Mouse (Mus musculus) embryonic facial prominence, embryonic 13.5 days (tissue): Measurements from ENCODE around the gene 4930544D05Rik. TPM values are rescaled to one million over a fixed set of nuclear protein-coding genes. Genes with fewer than 3 reads are reported as not detected.

Source experiments
- ATAC-seq: fragments of 200-750 bp; cut with Nextera tagmentation; 2 replicates; pipeline ENCODE4 v1.8.0; 2017; ENCODE audit warnings: low read depth; ENCODE audit not compliant: insufficient number of reproducible peaks, insufficient read depth, low FRiP score, low TSS enrichment
- H3K27ac ChIP-seq: fragments of 300-500 bp; sonication (generic); 2 replicates; pipeline ENCODE4 v1.5.1; 2015; ENCODE audit warnings: moderate library complexity, mild to moderate bottlenecking, inconsistent platforms
- H3K27me3 ChIP-seq: fragments of 300-500 bp; sonication (generic); 2 replicates; pipeline ENCODE4 v1.6.1; 2015; ENCODE audit warnings: mild to moderate bottlenecking, inconsistent platforms
- H3K36me3 ChIP-seq: fragments of 300-500 bp; sonication (generic); 2 replicates; pipeline ENCODE4 v1.6.1; 2015; ENCODE audit warnings: mild to moderate bottlenecking, inconsistent platforms
- H3K4me1 ChIP-seq: fragments of 300-500 bp; sonication (generic); 2 replicates; pipeline ENCODE4 v1.6.1; 2015; ENCODE audit warnings: inconsistent platforms
- H3K4me2 ChIP-seq: fragments of 300-500 bp; sonication (generic); 2 replicates; pipeline ENCODE4 v1.6.1; 2015; ENCODE audit warnings: moderate library complexity, mild to moderate bottlenecking, inconsistent platforms
- H3K4me3 ChIP-seq: fragments of 300-500 bp; sonication (generic); 2 replicates; pipeline ENCODE4 v1.5.1; 2015; ENCODE audit warnings: mild to moderate bottlenecking, inconsistent platforms
- H3K9ac ChIP-seq: fragments of 300-500 bp; sonication (generic); 2 replicates; pipeline ENCODE4 v1.6.1; 2015; ENCODE audit warnings: mild to moderate bottlenecking, inconsistent platforms
- H3K9me3 ChIP-seq: fragments of 300-500 bp; sonication (generic); 2 replicates; pipeline ENCODE4 v1.6.1; 2016; ENCODE audit warnings: inconsistent platforms
- WGBS: fragments of 180-500 bp; shearing (Covaris S2); methylation state at CpG from one replicate; pipeline ENCODE4 v1.1.7; 2015; ENCODE audit warnings: mixed read lengths; 5-methylcytosine and 5-hydroxymethylcytosine counted together
- polyA plus RNA-seq: library from polyadenylated mRNA; unstranded; fragments of >200 nt; fragmentation: Nextera tagmentation; extraction: Ambion mirVana; gene quantifications from 2 replicates; pipeline ENCODE4 v1.2.1, GENCODE M21; 2015

4930544D05Rik gene
- polyA plus RNA-seq, 1 experiment from 2014 or later: not detected

DNA sequence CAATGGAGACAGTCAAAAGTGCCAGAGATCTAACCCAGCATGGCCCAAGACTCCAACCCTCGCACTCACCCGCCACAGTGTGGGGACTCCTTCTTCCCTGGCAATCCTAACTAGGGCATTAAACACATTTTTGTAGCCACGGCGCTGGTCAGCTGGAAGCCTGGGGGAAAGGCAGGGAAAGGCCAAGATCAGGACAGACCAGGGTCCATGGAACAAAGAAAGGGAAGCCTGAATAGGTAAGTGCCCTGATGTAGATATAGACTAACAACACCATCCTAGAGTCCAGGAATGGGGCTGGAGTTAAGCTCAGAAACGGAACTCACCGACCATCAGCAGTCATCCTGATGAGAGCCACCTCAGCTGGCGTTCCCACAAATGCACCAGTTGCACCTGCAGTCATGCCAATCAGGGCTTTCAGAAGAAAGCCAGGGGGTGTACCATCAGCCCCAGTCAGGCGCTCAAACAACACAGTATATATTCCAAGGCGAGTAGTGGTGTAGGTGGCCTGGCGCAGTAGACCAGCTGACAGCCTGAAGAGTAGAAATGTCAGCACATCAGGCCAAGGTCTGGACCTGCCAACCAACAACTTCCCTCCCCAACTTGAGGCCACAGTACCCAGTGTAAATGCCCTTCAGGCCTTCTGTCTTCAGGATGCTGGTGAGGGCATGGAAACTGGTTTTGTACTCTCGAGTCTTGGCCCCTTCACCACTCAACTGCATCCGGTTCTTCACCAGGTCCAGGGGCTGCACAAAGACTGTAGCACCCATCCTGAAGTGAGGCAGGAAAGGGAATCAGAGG, 30.0 kb downstream of the 4930544D05Rik start:
- Histone ChIP-seq H3K4me2 (peak overlapping the region; percentile 92), H3K4me3 (peak overlapping the region; percentile 88), H3K4me1 (peaks cover 42% of the 10 kb centered on the region), H3K27ac (0 out of 2 replicates have a peak overlapping the region, but pooled peaks have one; percentile 93), H3K27me3 (no peaks in the 10 kb centered on the region), H3K9me3 (no peaks in the 10 kb centered on the region), H3K9ac (peak overlapping the region; percentile 94), H3K36me3 (peaks cover 53% of the 10 kb centered on the region)
- WGBS: 91% methylated on average over 12 of the region's 12 CpGs
- ATAC-seq: no peak

DNA sequence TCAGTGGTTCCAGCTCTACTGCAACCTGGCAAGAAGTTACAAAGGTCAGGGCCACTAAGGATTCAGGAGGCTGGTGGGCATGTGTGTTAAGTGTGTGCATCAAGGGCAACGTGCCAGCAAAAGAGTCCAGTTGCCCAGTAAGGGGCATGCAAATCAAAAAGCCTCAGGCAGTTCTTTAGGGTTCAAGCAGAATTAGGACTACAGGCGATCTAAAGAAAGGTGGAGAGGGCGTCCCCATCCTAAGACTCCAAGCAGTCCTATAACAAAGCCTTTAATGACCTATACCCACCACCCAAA, 30.6 kb downstream of the 4930544D05Rik start:
- H3K4me3 ChIP-seq: peak overlapping the region; percentile 88
- H3K27ac ChIP-seq: peak overlapping the region; percentile 93
- peak overlapping the region; percentile 92 for H3K4me2 ChIP-seq
- no peaks in the 10 kb centered on the region for H3K27me3 ChIP-seq
- no peaks in the 10 kb centered on the region for H3K9me3 ChIP-seq
- peaks cover 48% of the 10 kb centered on the region for H3K4me1 ChIP-seq
- H3K36me3 ChIP-seq: peaks cover 59% of the 10 kb centered on the region
- ATAC-seq: no peak; the same call in 1 of the 2 replicates
- 11% methylated on average over 3 of the region's 3 CpGs for WGBS
- peak overlapping the region; percentile 94 for H3K9ac ChIP-seq

- no peaks in the 10 kb centered on the region for H3K9me3 ChIP-seq
- H3K27ac ChIP-seq: peak within 1 kb of the TSS; percentile 95
- peak; percentile 78 for ATAC-seq
- no peaks in the 10 kb centered on the region for H3K27me3 ChIP-seq
- H3K4me1 ChIP-seq: peaks cover 54% of the 10 kb centered on the region
- under 1% methylated on average over 63 of the region's 63 CpGs for WGBS
- peak within 1 kb of the TSS; percentile 94 for H3K9ac ChIP-seq
- H3K4me2 ChIP-seq: peak within 1 kb of the TSS; percentile 97
- peak within 1 kb of the TSS; percentile 88 for H3K4me3 ChIP-seq
- H3K36me3 ChIP-seq: peaks cover 66% of the 10 kb centered on the region
These were observed 31.3 kb downstream of the 4930544D05Rik start, which contains the start of the genes Rnf167 and Slc25a11 for GRCm38 (mm10) chr11:70646691-70647650. Gene Rnf167, plus strand, starts transcription at chr11:70647235. Gene Slc25a11, minus strand, starts transcription at chr11:70647479.

GRCm38 (mm10) chr11:70647716-70648420, 32.2 kb downstream of the 4930544D05Rik start:
- Histone ChIP-seq H3K4me2 (peak overlapping the region; percentile 97), H3K27me3 (no peaks in the 10 kb centered on the region), H3K27ac (peak overlapping the region; percentile 95), H3K9me3 (no peaks in the 10 kb centered on the region), H3K9ac (peak overlapping the region; percentile 93), H3K4me3 (peak overlapping the region; percentile 88), H3K4me1 (peaks cover 63% of the 10 kb centered on the region), H3K36me3 (peaks cover 72% of the 10 kb centered on the region)
- WGBS: 4% methylated on average over 28 of the region's 28 CpGs
- ATAC-seq: no peak

DNA sequence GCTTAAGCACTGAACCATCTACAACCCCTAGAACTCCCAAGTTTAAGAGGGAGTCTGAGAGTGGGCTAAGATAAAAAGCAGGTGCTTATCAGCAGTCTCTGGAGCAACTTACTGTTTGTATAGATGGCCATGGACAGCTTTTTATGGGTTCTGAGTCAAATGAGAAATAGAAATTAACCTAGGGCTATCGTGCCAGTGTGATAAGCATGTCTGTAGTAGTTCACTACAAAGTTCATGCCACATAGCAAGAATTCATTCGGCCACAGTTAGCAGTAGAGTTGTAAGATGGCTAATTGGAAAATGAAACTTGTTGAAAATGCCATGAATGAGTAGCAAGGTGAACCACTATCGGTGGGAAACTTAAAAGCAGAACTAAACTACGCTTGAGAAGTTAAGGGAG, 32.9 kb downstream of the 4930544D05Rik start:
- Histone ChIP-seq H3K4me1 (peaks cover 66% of the 10 kb centered on the region), H3K27ac (no peak overlapping the region), H3K9ac (peak overlapping the region; percentile 93), H3K4me2 (peak overlapping the region; percentile 97), H3K9me3 (no peaks in the 10 kb centered on the region), H3K36me3 (peaks cover 69% of the 10 kb centered on the region), H3K4me3 (peak overlapping the region; percentile 88), H3K27me3 (no peaks in the 10 kb centered on the region)
- 81% methylated on average over 4 of the region's 4 CpGs for WGBS
- no peak for ATAC-seq

DNA sequence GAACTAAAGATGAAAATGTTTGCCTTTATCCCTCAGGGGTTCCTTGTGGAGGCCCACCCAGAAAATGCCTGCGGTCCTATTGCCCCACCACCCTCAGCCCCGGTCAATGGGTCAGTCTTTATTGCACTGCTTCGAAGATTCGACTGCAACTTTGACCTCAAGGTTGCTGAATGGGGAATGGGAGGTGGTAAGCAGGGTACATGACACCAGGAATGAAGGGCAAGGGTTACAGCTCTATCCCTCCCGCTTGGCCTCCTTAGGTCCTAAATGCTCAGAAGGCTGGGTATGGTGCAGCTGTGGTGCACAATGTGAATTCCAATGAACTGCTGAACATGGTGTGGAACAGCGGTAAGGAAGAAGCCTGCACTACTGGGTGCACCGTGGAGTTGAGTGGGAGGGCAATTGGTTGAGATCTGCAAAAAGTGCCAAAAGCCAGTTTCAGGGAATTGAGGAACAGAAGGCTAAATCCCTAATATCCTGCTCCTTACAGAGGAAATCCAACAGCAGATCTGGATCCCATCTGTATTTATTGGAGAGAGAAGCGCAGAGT, 33.6 kb downstream of the 4930544D05Rik start:
- Histone ChIP-seq H3K9ac (no peak overlapping the region), H3K36me3 (peaks cover 63% of the 10 kb centered on the region), H3K4me1 (peaks cover 66% of the 10 kb centered on the region), H3K4me2 (peak overlapping the region; percentile 97), H3K27me3 (no peaks in the 10 kb centered on the region), H3K9me3 (no peaks in the 10 kb centered on the region), H3K27ac (no peak overlapping the region), H3K4me3 (peak overlapping the region; percentile 88)
- 80% methylated on average over 8 of the region's 8 CpGs for WGBS
- no peak for ATAC-seq

DNA sequence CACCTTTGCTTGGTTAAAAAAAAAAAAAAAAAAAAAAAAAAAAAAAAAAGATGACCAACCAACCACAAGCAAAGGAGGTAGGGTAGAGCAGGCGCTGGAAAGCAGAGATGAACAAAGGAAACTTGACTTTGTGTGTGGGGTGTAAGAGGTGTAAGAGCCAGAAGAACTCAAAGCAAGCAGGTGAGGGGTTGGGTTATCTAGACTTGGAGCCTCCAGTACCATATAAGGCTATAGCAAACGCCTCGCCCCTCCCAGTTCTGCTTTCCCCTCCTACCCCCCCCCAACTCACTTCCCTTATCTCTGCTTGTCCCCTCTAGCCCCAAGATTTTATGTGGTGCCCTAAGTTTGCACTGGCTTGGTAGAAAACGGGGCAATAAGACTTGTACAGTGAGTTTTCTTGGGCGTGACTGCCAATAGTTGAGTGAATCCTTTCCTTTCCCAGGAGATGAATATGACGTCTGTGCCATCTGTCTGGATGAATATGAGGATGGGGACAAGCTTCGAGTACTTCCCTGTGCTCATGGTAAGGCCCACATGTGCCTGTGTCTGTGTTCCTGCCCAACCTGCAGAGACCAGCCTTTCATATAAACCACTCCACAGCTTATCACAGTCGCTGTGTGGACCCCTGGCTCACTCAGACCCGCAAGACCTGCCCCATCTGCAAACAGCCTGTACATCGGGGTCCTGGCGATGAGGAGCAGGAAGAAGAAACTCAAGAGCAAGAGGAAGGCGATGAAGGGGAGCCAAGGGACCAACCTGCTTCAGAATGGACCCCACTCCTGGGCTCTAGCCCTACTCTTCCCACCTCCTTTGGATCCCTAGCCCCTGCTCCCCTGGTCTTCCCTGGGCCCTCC, 34.9 kb downstream of the 4930544D05Rik start:
- Histone ChIP-seq H3K27me3 (no peaks in the 10 kb centered on the region), H3K4me3 (no peak overlapping the region), H3K9me3 (no peaks in the 10 kb centered on the region), H3K36me3 (peaks cover 50% of the 10 kb centered on the region), H3K4me1 (peaks cover 60% of the 10 kb centered on the region), H3K27ac (peak overlapping the region; percentile 48; the same call in 1 of the 2 replicates), H3K4me2 (peak overlapping the region; percentile 97; the same call in 1 of the 2 replicates), H3K9ac (peak overlapping the region; percentile 27; the same call in 1 of the 2 replicates)
- ATAC-seq: no peak
- 77% methylated on average over 12 of the region's 12 CpGs for WGBS

GRCm38 (mm10) chr11:70651391-70651790, 35.7 kb downstream of the 4930544D05Rik start:
- no peak for ATAC-seq
- Histone ChIP-seq H3K4me1 (peaks cover 60% of the 10 kb centered on the region), H3K27ac (no peak overlapping the region), H3K4me2 (peak overlapping the region; percentile 97), H3K27me3 (no peaks in the 10 kb centered on the region), H3K36me3 (peaks cover 47% of the 10 kb centered on the region), H3K4me3 (peak overlapping the region; percentile 100; the same call in 1 of the 2 replicates), H3K9ac (peak overlapping the region; percentile 27; the same call in 1 of the 2 replicates), H3K9me3 (no peaks in the 10 kb centered on the region)
- WGBS: 75% methylated on average over 2 of the region's 2 CpGs

DNA sequence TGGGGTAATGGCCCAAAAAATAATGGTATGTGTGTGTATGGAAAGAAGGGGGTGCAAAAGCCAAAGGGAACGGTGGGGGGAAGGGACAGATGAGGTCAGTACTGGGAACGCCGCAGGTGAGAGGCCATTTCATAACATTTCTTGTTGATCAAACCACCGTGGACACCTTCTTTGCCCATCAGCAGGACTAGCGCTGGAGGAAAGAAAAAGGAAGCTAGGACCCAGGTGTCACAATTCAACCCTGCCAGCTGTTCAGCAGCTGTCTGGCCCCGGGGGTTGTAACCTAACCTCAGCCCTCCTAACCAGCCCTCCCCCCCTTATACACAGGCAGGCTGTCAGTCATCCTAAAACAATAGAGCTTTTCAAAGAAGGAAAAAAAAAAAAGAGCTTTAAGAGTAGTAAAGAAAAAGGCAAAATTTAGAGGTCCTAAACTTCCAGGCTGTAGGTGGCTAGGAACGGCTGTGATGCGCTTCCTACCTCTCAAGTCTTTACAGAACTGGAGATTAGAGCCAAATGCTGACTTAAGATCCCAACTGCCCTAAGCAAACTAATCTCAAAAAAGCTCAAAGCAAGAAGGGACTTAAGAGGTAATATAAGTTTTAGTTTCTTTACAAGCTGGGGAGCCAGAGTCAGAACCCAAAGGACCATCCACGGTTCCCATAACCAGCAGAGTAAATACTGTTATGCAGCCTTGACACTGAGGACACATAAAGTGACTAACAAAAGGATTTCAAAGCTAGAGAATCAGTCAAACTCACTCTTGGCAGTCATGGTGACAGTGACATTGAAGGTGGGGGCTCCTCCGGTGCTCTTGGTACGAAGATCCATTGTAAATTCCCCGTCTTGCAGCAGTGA, 36.6 kb downstream of the 4930544D05Rik start:
- WGBS: 37% methylated on average over 12 of the region's 12 CpGs
- peaks cover 69% of the 10 kb centered on the region for H3K4me1 ChIP-seq

More for the DNA sequence above, 36.6 kb downstream of the 4930544D05Rik start:
- peak overlapping the region; percentile 97 for H3K27ac ChIP-seq
- H3K4me2 ChIP-seq: peak overlapping the region; percentile 97
- ATAC-seq: no peak
- H3K27me3 ChIP-seq: no peaks in the 10 kb centered on the region
- peak overlapping the region; percentile 100 for H3K4me3 ChIP-seq
- H3K36me3 ChIP-seq: peaks cover 47% of the 10 kb centered on the region
- H3K9ac ChIP-seq: peak overlapping the region; percentile 100
- H3K9me3 ChIP-seq: no peaks in the 10 kb centered on the region
